ENCODE assay signal across 8 mouse cellular contexts in the genomic region with DNA sequence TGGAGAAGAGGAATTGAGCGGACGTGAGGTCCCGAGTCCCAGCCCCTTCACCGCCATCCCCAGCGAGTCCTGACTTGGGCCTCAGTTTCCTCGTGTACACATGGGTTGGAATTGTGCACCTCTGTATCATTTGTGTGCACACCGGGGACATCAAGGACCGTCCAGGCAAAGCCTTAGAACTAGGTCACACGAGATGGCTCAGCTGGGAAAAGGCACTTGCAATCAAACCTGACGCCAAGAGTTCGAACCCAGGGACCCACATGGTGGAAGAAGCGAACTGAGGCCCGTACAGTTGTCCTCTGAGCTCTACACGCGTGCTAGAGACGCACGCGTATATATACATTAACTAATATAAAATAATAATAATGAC. TPM values are rescaled to one million over a fixed set of nuclear protein-coding genes. Genes with fewer than 3 reads are reported as not detected.
DNase-seq lines count a peak whose midpoint lies in the region; ATAC-seq and TF ChIP-seq lines count a peak whose summit lies in the region.

No protein-coding gene starts in this region.

- peak overlapping the region; percentile 15; the same call in 1 of the 2 replicates for H3K9ac ChIP-seq in liver, adult 2 months (ENCODE audit: low read depth, low read length)
- peak overlapping the region; percentile 77 for H3K9ac ChIP-seq in embryonic facial prominence, embryonic 11.5 days (replicated peaks; ENCODE audit: low read length)
- H3K9ac ChIP-seq in intestine, embryonic 14.5 days (ENCODE audit: low read length) = peak overlapping the region; percentile 86
- H3K9ac ChIP-seq in neural tube, embryonic 14.5 days (replicated peaks; ENCODE audit: low read depth, low read length) = peak overlapping the region; percentile 68

- no peak overlapping the region for H3K27ac ChIP-seq in liver, adult 2 months (replicated peaks; ENCODE audit: insufficient read depth, low read depth, low read length)
- H3K27ac ChIP-seq in embryonic facial prominence, embryonic 11.5 days (replicated peaks; ENCODE audit: low read depth, low read length) = peak overlapping the region; percentile 17; the same call in 1 of the 2 replicates
- H3K27ac ChIP-seq in intestine, embryonic 14.5 days (ENCODE audit: low read depth) = no peak overlapping the region
- H3K27ac ChIP-seq in neural tube, embryonic 14.5 days (ENCODE audit: low read depth, low read length) = peak overlapping the region; percentile 81

- H3K4me2 ChIP-seq in embryonic facial prominence, embryonic 11.5 days (ENCODE audit: low read depth, low read length) = peak overlapping the region; percentile 96
- H3K4me2 ChIP-seq in intestine, embryonic 14.5 days (ENCODE audit: low read length) = peak overlapping the region; percentile 95
- H3K4me2 ChIP-seq in neural tube, embryonic 14.5 days (ENCODE audit: low read depth, low read length) = peak overlapping the region; percentile 92

- H3K4me3 ChIP-seq in liver, adult 2 months (ENCODE audit: insufficient read depth, low read depth, low read length) = peak overlapping the region; percentile 93
- peak overlapping the region; percentile 77 for H3K4me3 ChIP-seq in embryonic facial prominence, embryonic 11.5 days (ENCODE audit: low read depth, low read length)
- peak overlapping the region; percentile 90 for H3K4me3 ChIP-seq in intestine, embryonic 14.5 days (ENCODE audit: low read depth, low read length)
- H3K4me3 ChIP-seq in neural tube, embryonic 14.5 days (ENCODE audit: low read depth, low read length) = peak overlapping the region; percentile 72

- no peak for DNase-seq in liver, adult 2 months (ENCODE audit: extremely low read depth, low read depth, low spot score)
- DNase-seq in liver = no peak
- no peak for DNase-seq in embryonic facial prominence, embryonic 11.5 days (ENCODE audit: low spot score)
- peak; percentile 67 for DNase-seq in intestine, embryonic 14.5 days (ENCODE audit: low spot score)
- no peak for DNase-seq in left cerebral cortex, postnatal 14 days (ENCODE audit: low spot score in 2 of 2)
- no peak for DNase-seq in layer of hippocampus, adult 9-11 months
- DNase-seq in gastrocnemius, postnatal 25 days = no peak

- TF ChIP-seq POLR2A in liver, adult 2 months (IDR thresholded peaks at IDR 0.05; ENCODE audit: extremely low read depth, insufficient read depth, low read length) = no peak

- H3K9me3 ChIP-seq in embryonic facial prominence, embryonic 11.5 days (replicated peaks; ENCODE audit: control insufficient read depth, low read length) = no peaks in the 10 kb centered on the region
- H3K9me3 ChIP-seq in intestine, embryonic 14.5 days (ENCODE audit: control insufficient read depth, low read length) = no peaks in the 10 kb centered on the region
- H3K9me3 ChIP-seq in neural tube, embryonic 14.5 days (ENCODE audit: control insufficient read depth, low read length) = no peaks in the 10 kb centered on the region

- intact Hi-C loops in left cerebral cortex, postnatal 14 days (cut with DNase I) = loop anchor here (5.0 kb wide), 1 partner anchor 55 kb away; a partner anchor contains a TSS

- no peaks in the 10 kb centered on the region for H3K27me3 ChIP-seq in liver, adult 2 months (ENCODE audit: control insufficient read depth, insufficient read depth, low read length)
- no peaks in the 10 kb centered on the region for H3K27me3 ChIP-seq in embryonic facial prominence, embryonic 11.5 days (ENCODE audit: control insufficient read depth, insufficient read depth, low read length)
- H3K27me3 ChIP-seq in intestine, embryonic 14.5 days (replicated peaks; ENCODE audit: control insufficient read depth, insufficient read depth, low read length) = no peaks in the 10 kb centered on the region
- no peaks in the 10 kb centered on the region for H3K27me3 ChIP-seq in neural tube, embryonic 14.5 days (ENCODE audit: control insufficient read depth, insufficient read depth, low read length)

- peaks cover 8% of the 10 kb centered on the region; the same call in 1 of the 2 replicates for H3K4me1 ChIP-seq in liver, adult 2 months (ENCODE audit: control insufficient read depth, insufficient read depth, low read length)
- H3K4me1 ChIP-seq in embryonic facial prominence, embryonic 11.5 days (ENCODE audit: control insufficient read depth, insufficient read depth, low read length) = no peaks in the 10 kb centered on the region; the same call in 1 of the 2 replicates
- H3K4me1 ChIP-seq in intestine, embryonic 14.5 days (replicated peaks; ENCODE audit: control insufficient read depth, insufficient read depth, low read length) = peaks cover 12% of the 10 kb centered on the region
- peaks cover 12% of the 10 kb centered on the region; the same call in 1 of the 2 replicates for H3K4me1 ChIP-seq in neural tube, embryonic 14.5 days (ENCODE audit: control insufficient read depth, insufficient read depth, low read length)

- 19% methylated on average over 18 of the region's 18 CpGs for WGBS in liver, adult 2 months
- 4% methylated on average over 18 of the region's 18 CpGs for WGBS in embryonic facial prominence, embryonic 11.5 days
- WGBS in intestine, embryonic 14.5 days = 4% methylated on average over 18 of the region's 18 CpGs
- 3% methylated on average over 18 of the region's 18 CpGs for WGBS in neural tube, embryonic 14.5 days

- no peak for ATAC-seq in embryonic facial prominence, embryonic 11.5 days (replicated peaks; ENCODE audit: insufficient number of reproducible peaks, low FRiP score, low TSS enrichment, low read depth)
- ATAC-seq in intestine, embryonic 14.5 days (replicated peaks; ENCODE audit: low FRiP score, low TSS enrichment, low read depth) = no peak
- no peak for ATAC-seq in neural tube, embryonic 14.5 days (ENCODE audit: low read depth)

- H3K79me2 ChIP-seq in liver, adult 2 months (ENCODE audit: control insufficient read depth, insufficient read depth, low read length) = peaks cover 13% of the 10 kb centered on the region; the same call in 1 of the 2 replicates

- TF ChIP-seq CTCF in liver, adult 2 months (IDR thresholded peaks at IDR 0.05; ENCODE audit: low read depth, low read length) = no peak

- H3K36me3 ChIP-seq in liver, adult 2 months (ENCODE audit: control insufficient read depth, insufficient read depth, low read length) = no peaks in the 10 kb centered on the region
- H3K36me3 ChIP-seq in embryonic facial prominence, embryonic 11.5 days (replicated peaks; ENCODE audit: control insufficient read depth, insufficient read depth, low read depth, low read length) = no peaks in the 10 kb centered on the region
- no peaks in the 10 kb centered on the region for H3K36me3 ChIP-seq in intestine, embryonic 14.5 days (ENCODE audit: control insufficient read depth, insufficient read depth, low read length)
- no peaks in the 10 kb centered on the region for H3K36me3 ChIP-seq in neural tube, embryonic 14.5 days (ENCODE audit: control insufficient read depth, insufficient read depth, low read length)

RNA-seq across cellular contexts. Expression of a gene that starts 0.6 kb away (rescaled TPM):
- total RNA-seq in liver, adult 2 months (2014; rRNA removed) = 2.8 and 3.9 TPM in 2 replicates
- polyA plus RNA-seq in liver, adult 2 months (2012; rRNA removed) = 6.2 and 7.3 TPM in 2 replicates
- 2.3 and 2.6 TPM in 2 replicates for polyA plus RNA-seq in embryonic facial prominence, embryonic 11.5 days (2014; fragmentation: Nextera tagmentation; extraction: Ambion mirVana)
- polyA plus RNA-seq in intestine, embryonic 14.5 days (2014; fragmentation: Nextera tagmentation; extraction: Ambion mirVana) = 0.93 and 1.2 TPM in 2 replicates
- 2.8 and 3.2 TPM in 2 replicates for polyA plus RNA-seq in neural tube, embryonic 14.5 days (2014; fragmentation: Nextera tagmentation; extraction: Ambion mirVana)
- total RNA-seq in left cerebral cortex, postnatal 14 days (2021) = 1 to 10 TPM; 7.1 to 7.2 TPM
- total RNA-seq in gastrocnemius, postnatal 25 days (2021) = 1 to 10 TPM; 1.7 to 1.9 TPM

RNA-seq across cellular contexts. Expression of a gene that starts 0.6 kb away (rescaled TPM):
- 19.9 and 25.5 TPM in 2 replicates for total RNA-seq in liver, adult 2 months (2014; rRNA removed)
- 58.0 and 58.2 TPM in 2 replicates for polyA plus RNA-seq in liver, adult 2 months (2012; rRNA removed)
- 51.7 and 58.2 TPM in 2 replicates for polyA plus RNA-seq in embryonic facial prominence, embryonic 11.5 days (2014; fragmentation: Nextera tagmentation; extraction: Ambion mirVana)
- polyA plus RNA-seq in intestine, embryonic 14.5 days (2014; fragmentation: Nextera tagmentation; extraction: Ambion mirVana) = 113 TPM in 2 replicates
- polyA plus RNA-seq in neural tube, embryonic 14.5 days (2014; fragmentation: Nextera tagmentation; extraction: Ambion mirVana) = 31.7 and 33.8 TPM in 2 replicates
- total RNA-seq in left cerebral cortex, postnatal 14 days (2021) = 10 to 100 TPM; 17.7 to 18.1 TPM
- 10 to 100 TPM in 1 of 2 experiments, 1 to 10 TPM in 1; 8.8 to 10.6 TPM for total RNA-seq in gastrocnemius, postnatal 25 days (2021)

RNA-seq across cellular contexts. Expression of a gene that starts 10.0 kb away (rescaled TPM):
- total RNA-seq in liver, adult 2 months (2014; rRNA removed) = not detected in 2 replicates
- polyA plus RNA-seq in liver, adult 2 months (2012; rRNA removed) = not detected in 2 replicates
- polyA plus RNA-seq in embryonic facial prominence, embryonic 11.5 days (2014; fragmentation: Nextera tagmentation; extraction: Ambion mirVana) = 0.08 TPM in 1 of 2 replicates, not detected in the other
- 0.09 and 0.27 TPM in 2 replicates for polyA plus RNA-seq in intestine, embryonic 14.5 days (2014; fragmentation: Nextera tagmentation; extraction: Ambion mirVana)
- 0.52 and 1.2 TPM in 2 replicates for polyA plus RNA-seq in neural tube, embryonic 14.5 days (2014; fragmentation: Nextera tagmentation; extraction: Ambion mirVana)
- total RNA-seq in left cerebral cortex, postnatal 14 days (2021) = 1 to 10 TPM in 1 of 2 experiments, under 1 TPM in 1; 0.68 to 1.1 TPM
- total RNA-seq in gastrocnemius, postnatal 25 days (2021) = not detected

RNA-seq across cellular contexts. Expression of a gene that starts 44.5 kb away (rescaled TPM):
- 2.1 and 2.2 TPM in 2 replicates for total RNA-seq in liver, adult 2 months (2014; rRNA removed)
- 5.1 and 5.8 TPM in 2 replicates for polyA plus RNA-seq in liver, adult 2 months (2012; rRNA removed)
- 1.2 and 1.7 TPM in 2 replicates for polyA plus RNA-seq in embryonic facial prominence, embryonic 11.5 days (2014; fragmentation: Nextera tagmentation; extraction: Ambion mirVana)
- 0.76 and 0.90 TPM in 2 replicates for polyA plus RNA-seq in intestine, embryonic 14.5 days (2014; fragmentation: Nextera tagmentation; extraction: Ambion mirVana)
- 0.71 TPM in 2 replicates for polyA plus RNA-seq in neural tube, embryonic 14.5 days (2014; fragmentation: Nextera tagmentation; extraction: Ambion mirVana)
- under 1 TPM; 0.37 to 0.80 TPM for total RNA-seq in left cerebral cortex, postnatal 14 days (2021)
- under 1 TPM; 0.56 to 0.67 TPM for total RNA-seq in gastrocnemius, postnatal 25 days (2021)

RNA-seq across cellular contexts. Expression of a gene that starts 49.0 kb away (rescaled TPM):
- total RNA-seq in liver, adult 2 months (2014; rRNA removed) = 1.8 and 2.8 TPM in 2 replicates
- polyA plus RNA-seq in liver, adult 2 months (2012; rRNA removed) = 4.9 and 6.4 TPM in 2 replicates
- polyA plus RNA-seq in embryonic facial prominence, embryonic 11.5 days (2014; fragmentation: Nextera tagmentation; extraction: Ambion mirVana) = 7.9 and 8.6 TPM in 2 replicates
- polyA plus RNA-seq in intestine, embryonic 14.5 days (2014; fragmentation: Nextera tagmentation; extraction: Ambion mirVana) = 7.5 and 8.5 TPM in 2 replicates
- 17.0 and 19.2 TPM in 2 replicates for polyA plus RNA-seq in neural tube, embryonic 14.5 days (2014; fragmentation: Nextera tagmentation; extraction: Ambion mirVana)
- total RNA-seq in left cerebral cortex, postnatal 14 days (2021) = 10 to 100 TPM; 89.9 to 96.7 TPM
- total RNA-seq in gastrocnemius, postnatal 25 days (2021) = 10 to 100 TPM; 13.2 to 13.8 TPM

Comparison
In these comparisons a context has a peak if more than half of its experiments do, and no peak if none do; other contexts are left out.
1. H3K27ac ChIP-seq: peak in embryonic facial prominence, embryonic 11.5 days (single experiment) and neural tube, embryonic 14.5 days (single experiment); none in liver, adult 2 months (single experiment) and intestine, embryonic 14.5 days (single experiment).
2. H3K9ac ChIP-seq: peak in every context shown above with its lines; median percentile 86 in intestine, embryonic 14.5 days; 77 in embryonic facial prominence, embryonic 11.5 days; 68 in neural tube, embryonic 14.5 days; 15 in liver, adult 2 months.
3. Peak in every context shown above with its lines, with median percentiles within 50 percentile points of each other: H3K4me3 ChIP-seq and H3K4me2 ChIP-seq.